Mouse (Mus musculus) heart, postnatal 25 days (tissue): ENCODE measurements around the gene Hid1. TPM values are rescaled to one million over a fixed set of nuclear protein-coding genes. Genes with fewer than 3 reads are reported as not detected.

Experiments used
- DNase-seq: peaks from one replicate; pipeline ENCODE4 v3.0.0; 2022; ENCODE audit warnings: low spot score
- intact Hi-C: fragments of 180-260 bp; cut with DNase I; formaldehyde crosslinking; loops from one replicate; pipeline ENCODE4 v1.15.1; 2025
- total RNA-seq, 2 experiments: library from RNA; stranded (reverse); gene quantifications; 2 replicates each; pipeline ENCODE4 v1.2.3; 2021

Gene Hid1
- total RNA-seq, 2 experiments from 2014 or later = 4.2 to 5.4 TPM

DNA sequence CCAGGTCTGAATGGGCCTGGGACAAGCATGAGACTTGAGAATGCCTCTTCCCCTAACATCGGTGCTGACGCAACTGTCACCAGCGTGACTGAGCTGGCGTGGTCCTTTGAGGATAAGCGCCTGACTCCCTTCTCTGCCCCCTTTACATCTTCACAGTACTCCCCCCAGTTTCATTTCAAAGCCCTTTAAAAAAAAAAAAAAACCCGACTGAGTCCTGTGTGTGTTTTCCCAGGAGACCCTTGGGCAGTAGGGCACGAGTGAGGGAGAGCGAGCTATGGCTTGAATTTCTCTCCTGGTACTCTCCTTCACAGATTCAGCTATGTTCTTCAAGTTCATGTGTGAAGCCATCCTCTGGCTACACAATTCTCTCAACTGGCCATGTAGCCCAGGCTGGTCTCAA, 69.4 kb downstream of the Hid1 start:
- DNase-seq = no peak
- intact Hi-C loops = no loop called here

Other genes starting within 250 kb of the Hid1 start
- under 1 TPM in 1 of 2 experiments, not detected in 1; 0.28 TPM for gene Cd300lf, start 233.8 kb downstream of the Hid1 start, total RNA-seq
- gene Slc9a3r1, start 204.4 kb downstream of the Hid1 start, total RNA-seq = 10 to 100 TPM; 10.1 to 12.9 TPM
- 10 to 100 TPM; 10.0 to 10.5 TPM for gene Tmem104, start 180.3 kb downstream of the Hid1 start, total RNA-seq
- 10 to 100 TPM; 19.3 to 23.0 TPM for gene Nat9, start 179.9 kb downstream of the Hid1 start, total RNA-seq
- gene Grin2c, start 100.5 kb downstream of the Hid1 start, total RNA-seq = under 1 TPM; 0.10 to 0.34 TPM
- gene Fdxr, start 90.7 kb downstream of the Hid1 start, total RNA-seq = 1 to 10 TPM; 7.9 to 8.2 TPM
- 1 to 10 TPM; 1.1 to 1.5 TPM for gene Fads6, start 70.1 kb downstream of the Hid1 start, total RNA-seq
- not detected for gene Otop2, start 60.6 kb downstream of the Hid1 start, total RNA-seq
- under 1 TPM in 1 of 2 experiments, not detected in 1; 0.20 TPM for gene Ush1g, start 45.7 kb downstream of the Hid1 start, total RNA-seq
- not detected for gene Otop3, start 33.0 kb downstream of the Hid1 start, total RNA-seq
- 1 to 10 TPM; 5.5 to 6.6 TPM for gene Cdr2l, start 14.2 kb upstream of the Hid1 start, total RNA-seq
- gene Mrpl58, start 36.0 kb upstream of the Hid1 start, total RNA-seq = 100 to 1,000 TPM; 143 to 145 TPM
- gene Atp5h, start 52.2 kb upstream of the Hid1 start, total RNA-seq = 1,000 to 10,000 TPM; 2,312 to 2,343 TPM
- gene Kctd2, start 52.4 kb upstream of the Hid1 start, total RNA-seq = 10 to 100 TPM; 27.0 to 28.0 TPM
- not detected for gene Trim80, start 72.8 kb upstream of the Hid1 start, total RNA-seq
- not detected for gene Slc16a5, start 94.7 kb upstream of the Hid1 start, total RNA-seq
- gene Armc7, start 107.9 kb upstream of the Hid1 start, total RNA-seq = 1 to 10 TPM; 1.4 to 2.3 TPM
- 10 to 100 TPM; 13.9 to 14.9 TPM for gene Nt5c, start 124.1 kb upstream of the Hid1 start, total RNA-seq
- 100 to 1,000 TPM; 121 to 135 TPM for gene Jpt1, start 146.6 kb upstream of the Hid1 start, total RNA-seq
- 100 to 1,000 TPM; 165 to 177 TPM for gene Sumo2, start 168.5 kb upstream of the Hid1 start, total RNA-seq
- 10 to 100 TPM; 20.4 to 25.1 TPM for gene Nup85, start 196.7 kb upstream of the Hid1 start, total RNA-seq
- 10 to 100 TPM; 74.0 to 82.3 TPM for gene Mrps7, start 236.2 kb upstream of the Hid1 start, total RNA-seq
- gene Gga3, start 236.3 kb upstream of the Hid1 start, total RNA-seq = 10 to 100 TPM; 20.9 to 24.5 TPM
- 10 to 100 TPM; 45.5 to 56.9 TPM for gene Mif4gd, start 245.2 kb upstream of the Hid1 start, total RNA-seq